Mouse (Mus musculus): ENCODE results near the gene Tmigd3.
A peak's percentile ranks its signal among the peaks of the same experiment; 100 is the strongest.

The Tmigd3 gene

GRCm38 (mm10) chr3:105870558-105870957, at the start of gene Tmigd3, which contains the start of gene Adora3:
Tmigd3 (plus strand) TSS chr3:105870903.
Adora3 (plus strand) TSS chr3:105870858.
- no peak for DNase-seq (ENCODE audit: inconsistent age in 2 of 2, low spot score in 1 of 2)

GRCm38 (mm10) chr3:105821504-105821903, 49.2 kb upstream of the Tmigd3 start:
- no peak for DNase-seq (ENCODE audit: inconsistent age in 2 of 2, low spot score in 1 of 2)

- DNase-seq (ENCODE audit: inconsistent age in 2 of 2, low spot score in 1 of 2) = no peak
Observed at GRCm38 (mm10) chr3:105823609-105824008, 47.1 kb upstream of the Tmigd3 start.

- DNase-seq (ENCODE audit: inconsistent age in 2 of 2, low spot score in 1 of 2) = no peak
Observed at GRCm38 (mm10) chr3:105824103-105824502, 46.6 kb upstream of the Tmigd3 start.

GRCm38 (mm10) chr3:105824704-105825103, 46.0 kb upstream of the Tmigd3 start:
- DNase-seq (ENCODE audit: inconsistent age in 2 of 2, low spot score in 1 of 2) = no peak

GRCm38 (mm10) chr3:105825501-105826161, 45.1 kb upstream of the Tmigd3 start:
- DNase-seq (ENCODE audit: inconsistent age in 2 of 2, low spot score in 1 of 2) = peak; percentile 71 to 86

- DNase-seq (ENCODE audit: inconsistent age in 2 of 2, low spot score in 1 of 2) = no peak
Observed at GRCm38 (mm10) chr3:105831584-105831983, 39.1 kb upstream of the Tmigd3 start.

- no peak for DNase-seq (ENCODE audit: inconsistent age in 2 of 2, low spot score in 1 of 2)
Observed at GRCm38 (mm10) chr3:105835875-105836274, 34.8 kb upstream of the Tmigd3 start.

GRCm38 (mm10) chr3:105836883-105837282, 33.8 kb upstream of the Tmigd3 start:
- DNase-seq (ENCODE audit: inconsistent age in 2 of 2, low spot score in 1 of 2) = no peak

GRCm38 (mm10) chr3:105838655-105839054, 32.0 kb upstream of the Tmigd3 start:
- peak in 1 of 2 experiments; percentile 33 for DNase-seq (ENCODE audit: inconsistent age in 2 of 2, low spot score in 1 of 2)

GRCm38 (mm10) chr3:105839836-105840235, 30.9 kb upstream of the Tmigd3 start:
- peak in 1 of 2 experiments; percentile 19 for DNase-seq (ENCODE audit: inconsistent age in 2 of 2, low spot score in 1 of 2)

- DNase-seq (ENCODE audit: inconsistent age in 2 of 2, low spot score in 1 of 2) = peak in 1 of 2 experiments; percentile 17
Observed at GRCm38 (mm10) chr3:105846294-105847069, 24.2 kb upstream of the Tmigd3 start.

- peak in 1 of 2 experiments; percentile 15 for DNase-seq (ENCODE audit: inconsistent age in 2 of 2, low spot score in 1 of 2)
Observed at GRCm38 (mm10) chr3:105853781-105854180, 16.9 kb upstream of the Tmigd3 start.

GRCm38 (mm10) chr3:105854786-105855185, 15.9 kb upstream of the Tmigd3 start:
- no peak for DNase-seq (ENCODE audit: inconsistent age in 2 of 2, low spot score in 1 of 2)

GRCm38 (mm10) chr3:105857513-105857912, 13.2 kb upstream of the Tmigd3 start:
- peak in 1 of 2 experiments; percentile 18 for DNase-seq (ENCODE audit: inconsistent age in 2 of 2, low spot score in 1 of 2)

GRCm38 (mm10) chr3:105861747-105862366, 8.8 kb upstream of the Tmigd3 start:
- DNase-seq (ENCODE audit: inconsistent age in 2 of 2, low spot score in 1 of 2) = peak in 1 of 2 experiments; percentile 16

- no peak for DNase-seq (ENCODE audit: inconsistent age in 2 of 2, low spot score in 1 of 2)
Observed at GRCm38 (mm10) chr3:105864123-105864522, 6.6 kb upstream of the Tmigd3 start.

- DNase-seq (ENCODE audit: inconsistent age in 2 of 2, low spot score in 1 of 2) = peak in 1 of 2 experiments; percentile 20
Observed at GRCm38 (mm10) chr3:105865122-105865521, 5.6 kb upstream of the Tmigd3 start.

GRCm38 (mm10) chr3:105868135-105868534, 2.6 kb upstream of the Tmigd3 start:
- DNase-seq (ENCODE audit: inconsistent age in 2 of 2, low spot score in 1 of 2) = peak; percentile 89 to 95

- DNase-seq (ENCODE audit: inconsistent age in 2 of 2, low spot score in 1 of 2) = peak in 1 of 2 experiments; percentile 30
Observed at GRCm38 (mm10) chr3:105872034-105872433, 1.3 kb downstream of the Tmigd3 start.

GRCm38 (mm10) chr3:105872579-105872978, 1.9 kb downstream of the Tmigd3 start:
- DNase-seq (ENCODE audit: inconsistent age in 2 of 2, low spot score in 1 of 2) = peak; percentile 48 to 83
